Mouse (Mus musculus) gastrocnemius, adult 2 months (tissue): ENCODE measurements around the gene Tex14. TPM values are rescaled to one million over a fixed set of nuclear protein-coding genes. Genes with fewer than 3 reads are reported as not detected.
A peak's percentile ranks its signal among the peaks of the same experiment; 100 is the strongest.
"Not testable (repeated sequence)": the region's sequence is repeated elsewhere in the genome, so short reads cannot be mapped to it uniquely, and the experiment has no call there.

ENCODE experiments used
- DNase-seq: peaks from one replicate; pipeline ENCODE4 v3.0.0; 2022
- H3K27ac ChIP-seq: fragments of 200-600 bp; 2 replicates; pipeline ENCODE4 v1.8.1; 2022; ENCODE audit warnings: mild to moderate bottlenecking
- H3K4me3 ChIP-seq: fragments of 200-600 bp; 2 replicates; pipeline ENCODE4 v1.8.1; 2022; ENCODE audit warnings: mild to moderate bottlenecking, moderate library complexity
- CTCF ChIP-seq: fragments of 200-600 bp; IDR thresholded peaks from 2 replicates; pipeline ENCODE4 v1.8.1; 2022; ENCODE audit warnings: antibody characterized with exemption, mild to moderate bottlenecking, moderate library complexity
- intact Hi-C: fragments of 180-260 bp; cut with DNase I; formaldehyde crosslinking; loops from one replicate; pipeline ENCODE4 v1.15.1; 2025
- total RNA-seq, 2 experiments: library from RNA; stranded (reverse); gene quantifications; 2 replicates each; pipeline ENCODE4 v1.2.3; 2021

The Tex14 gene
- total RNA-seq, 2 experiments from 2014 or later: not detected

GRCm38 (mm10) chr11:87428051-87428673 lies 23.3 kb downstream of the Tex14 start:
- TF ChIP-seq CTCF: no peak
- Histone ChIP-seq H3K27ac (no peak overlapping the region; the same call in 1 of the 2 replicates), H3K4me3 (no peak overlapping the region)
- no peak for DNase-seq
- intact Hi-C loops: loop anchor here (5.0 to 10.0 kb wide), 3 partner anchors 34 to 617 kb away; partner anchors contain the start of gene Srsf1

DNA sequence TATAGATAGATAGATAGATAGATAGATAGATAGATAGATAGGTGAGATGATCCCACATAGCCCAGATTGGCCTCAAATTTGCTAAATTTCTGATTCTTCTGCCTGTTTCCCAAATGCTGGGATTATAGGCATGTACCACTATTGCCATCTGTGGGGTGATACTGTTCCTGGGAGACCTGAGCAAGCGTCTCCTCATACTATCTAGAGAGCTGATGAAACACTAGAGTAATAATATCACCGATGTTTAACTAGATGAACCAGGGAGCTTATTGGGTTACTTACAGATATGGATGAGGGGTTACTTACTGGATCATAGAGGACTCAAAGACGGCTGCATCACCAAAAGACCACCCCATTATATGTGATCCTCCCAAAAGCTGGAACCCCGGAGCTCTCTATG lies 24.5 kb downstream of the Tex14 start:
- TF ChIP-seq CTCF: no peak
- H3K4me3 ChIP-seq: no peak overlapping the region
- no peak overlapping the region for H3K27ac ChIP-seq
- intact Hi-C loops: loop anchor here (5.0 to 10.0 kb wide), 3 partner anchors 33 to 615 kb away; partner anchors contain the start of gene Srsf1
- no peak for DNase-seq

DNA sequence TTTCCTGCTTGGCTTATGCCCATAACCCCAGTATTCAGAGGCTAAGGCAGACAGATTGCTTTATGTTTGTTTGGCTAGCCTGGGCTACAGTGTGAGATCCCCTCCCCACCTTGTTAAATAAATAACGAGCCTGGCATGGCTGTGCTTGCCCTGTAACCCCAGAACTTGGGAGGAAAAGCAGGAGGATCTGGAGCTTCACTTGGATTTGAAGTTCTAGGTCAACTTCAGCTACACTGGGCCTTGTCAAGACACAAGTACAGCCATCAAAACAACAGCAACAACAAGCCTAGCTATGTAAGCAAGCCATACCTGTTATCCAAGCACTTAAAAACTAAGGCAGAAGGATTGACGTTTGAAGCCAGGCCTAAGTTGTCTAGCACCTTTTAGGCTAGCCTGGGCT lies 25.5 kb downstream of the Tex14 start:
- intact Hi-C loops: no loop called here
- no peak for DNase-seq
- no peak for TF ChIP-seq CTCF
- Histone ChIP-seq H3K4me3 (no peak overlapping the region), H3K27ac (no peak overlapping the region)

GRCm38 (mm10) chr11:87431813-87432212 lies 26.9 kb downstream of the Tex14 start:
- TF ChIP-seq CTCF: peak; percentile 20; the same call in 1 of the 2 replicates
- H3K4me3 ChIP-seq, intact Hi-C loops, DNase-seq, H3K27ac ChIP-seq: not testable (repeated sequence)

DNA sequence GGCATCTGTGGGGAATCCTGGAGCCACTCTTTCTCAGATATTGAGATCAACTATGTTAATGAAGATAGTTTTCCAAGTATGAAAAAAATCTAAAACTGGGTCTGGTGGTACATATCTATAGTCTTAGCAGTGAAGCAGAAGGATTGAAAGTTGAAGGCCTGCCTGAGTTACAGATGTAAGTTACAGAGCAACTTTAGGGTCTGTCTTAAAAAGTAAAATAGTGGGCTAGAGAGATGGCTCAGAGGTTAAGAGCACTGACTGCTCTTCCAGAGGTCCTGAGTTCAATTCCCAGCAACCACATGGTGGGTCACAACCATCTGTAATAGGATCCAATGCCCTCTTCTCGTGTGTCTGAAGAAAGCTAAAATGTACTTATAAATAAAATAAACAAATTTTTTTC lies 27.6 kb downstream of the Tex14 start:
- intact Hi-C loops: no loop called here
- DNase-seq: no peak
- no peak overlapping the region for H3K4me3 ChIP-seq
- no peak overlapping the region for H3K27ac ChIP-seq
- TF ChIP-seq CTCF: no peak

GRCm38 (mm10) chr11:87432933-87433669 lies 28.2 kb downstream of the Tex14 start:
- no peak overlapping the region for H3K27ac ChIP-seq
- intact Hi-C loops: no loop called here

DNA sequence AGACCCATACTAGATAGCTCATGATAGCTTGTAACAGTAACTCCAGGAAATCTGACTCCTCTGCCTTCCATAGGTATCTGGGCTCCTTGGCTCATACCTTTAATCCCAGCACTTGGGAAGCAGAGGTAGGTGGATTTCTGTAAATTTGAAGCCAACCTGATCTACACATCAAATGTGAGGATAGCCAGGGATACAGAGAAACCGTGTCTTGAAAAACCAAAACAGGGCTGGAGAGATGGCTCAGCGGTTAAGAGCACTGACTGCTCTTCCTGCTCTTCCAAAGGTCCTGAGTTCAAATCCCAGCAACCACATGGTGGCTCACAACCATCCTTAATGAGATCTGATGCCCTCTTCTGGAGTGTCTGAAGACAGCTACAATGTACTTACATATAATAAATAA lies 30.2 kb downstream of the Tex14 start:
- DNase-seq, intact Hi-C loops, H3K27ac ChIP-seq, H3K4me3 ChIP-seq: not testable (repeated sequence)

More at GRCm38 (mm10) chr11:87432933-87433669, 28.2 kb downstream of the Tex14 start:
- TF ChIP-seq CTCF: no peak
- no peak for DNase-seq
- H3K4me3 ChIP-seq: no peak overlapping the region

DNA sequence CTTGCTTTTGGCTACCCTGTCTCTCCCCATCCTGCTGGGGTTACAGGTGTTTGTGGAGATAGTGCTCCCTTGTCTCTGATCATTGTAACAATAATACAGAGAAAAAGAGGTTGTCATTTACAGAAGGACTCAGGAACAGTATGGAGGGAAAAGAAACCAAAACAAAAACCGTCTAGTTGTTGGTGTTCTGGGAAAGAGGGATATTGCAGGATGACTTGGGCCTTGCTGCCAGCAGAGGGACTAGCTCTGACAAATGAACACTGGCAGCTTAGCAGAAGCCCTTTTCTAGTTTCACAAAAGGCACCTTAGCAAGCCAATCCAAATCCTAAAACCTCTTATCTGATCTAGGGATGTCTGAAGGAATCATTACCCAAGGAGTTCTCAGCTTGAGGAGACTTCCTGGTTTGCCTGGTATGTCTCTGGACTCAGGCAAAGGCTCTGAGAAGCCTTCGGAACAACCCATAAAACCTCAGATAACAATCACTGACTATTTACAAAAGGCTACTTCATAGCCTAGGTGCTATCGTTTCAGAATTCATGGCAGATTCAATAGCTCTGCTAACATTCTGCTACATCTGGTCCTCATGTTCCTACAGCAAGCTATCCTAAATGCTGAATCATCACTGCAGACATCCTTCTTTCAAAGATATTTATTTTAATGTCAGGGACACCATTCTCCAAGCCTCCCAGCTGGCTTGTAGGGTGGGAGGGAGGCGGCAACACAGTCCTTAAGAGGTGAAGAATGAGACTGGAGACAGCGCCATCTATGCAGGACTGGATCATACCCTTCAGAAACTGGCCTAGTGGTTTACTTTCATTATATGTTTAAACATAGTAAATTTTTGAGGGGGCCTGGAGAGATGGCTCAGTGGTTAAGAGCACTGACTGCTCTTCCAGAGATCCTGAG lies 31.7 kb downstream of the Tex14 start:
- intact Hi-C loops: no loop called here
- TF ChIP-seq CTCF: no peak
- Histone ChIP-seq H3K4me3 (no peak overlapping the region), H3K27ac (no peak overlapping the region)
- no peak for DNase-seq

GRCm38 (mm10) chr11:87439796-87440420 lies 35.0 kb downstream of the Tex14 start:
- Histone ChIP-seq H3K4me3 (no peak overlapping the region), H3K27ac (no peak overlapping the region)
- intact Hi-C loops: no loop called here
- no peak for DNase-seq
- no peak for TF ChIP-seq CTCF

DNA sequence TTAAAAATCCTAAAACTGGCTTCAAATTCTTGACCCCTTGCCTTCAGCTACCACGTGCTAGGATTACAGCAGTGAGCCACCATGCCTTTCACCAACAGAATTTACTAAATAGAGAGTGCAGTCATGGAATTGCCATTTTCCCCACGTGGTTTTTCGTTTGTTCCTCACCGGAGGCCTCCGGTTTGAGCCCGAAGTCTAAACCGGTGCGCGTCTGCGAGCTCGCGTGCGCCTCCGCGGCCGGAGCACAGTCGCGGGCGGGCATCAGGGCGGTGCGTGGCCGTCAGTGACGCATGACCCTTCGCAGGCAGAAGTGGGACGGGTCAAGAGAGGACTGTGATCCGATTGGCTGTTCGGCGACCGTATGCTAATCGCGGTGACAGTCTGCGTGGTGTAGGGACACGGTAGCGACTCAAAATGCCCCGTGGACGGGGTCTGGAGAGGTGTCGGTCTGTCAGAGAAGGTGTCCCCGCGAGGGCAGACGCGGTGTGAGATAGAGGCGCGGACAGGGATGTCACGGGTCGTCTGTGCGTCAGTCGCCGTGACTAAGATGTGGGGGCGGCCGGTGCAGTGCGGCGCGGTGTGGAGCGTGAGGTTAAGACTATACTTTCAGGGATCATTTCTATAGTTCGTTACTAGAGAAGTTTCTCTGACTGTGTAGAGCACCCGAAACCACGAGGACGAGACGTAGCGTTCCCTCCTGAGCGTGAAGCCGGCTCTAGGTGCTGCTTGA lies 37.9 kb downstream of the Tex14 start:
- H3K27ac ChIP-seq: peak overlapping the region; percentile 92
- TF ChIP-seq CTCF: peak; percentile 31; the same call in 1 of the 2 replicates

GRCm38 (mm10) chr11:87443373-87443883 lies 38.6 kb downstream of the Tex14 start:
- no peak for TF ChIP-seq CTCF
- DNase-seq: no peak
- Histone ChIP-seq H3K27ac (peak overlapping the region; percentile 84), H3K4me3 (peak overlapping the region; percentile 32)
- intact Hi-C loops: loop anchor here (2.0 kb wide), 1 partner anchor 17 kb away; no protein-coding TSS in a partner anchor

More for the DNA sequence above, 37.9 kb downstream of the Tex14 start:
- intact Hi-C loops: loop anchor here (2.0 kb wide), 1 partner anchor 16 kb away; no protein-coding TSS in a partner anchor
- H3K4me3 ChIP-seq: peak overlapping the region; percentile 65
- peak; percentile 88 for DNase-seq

DNA sequence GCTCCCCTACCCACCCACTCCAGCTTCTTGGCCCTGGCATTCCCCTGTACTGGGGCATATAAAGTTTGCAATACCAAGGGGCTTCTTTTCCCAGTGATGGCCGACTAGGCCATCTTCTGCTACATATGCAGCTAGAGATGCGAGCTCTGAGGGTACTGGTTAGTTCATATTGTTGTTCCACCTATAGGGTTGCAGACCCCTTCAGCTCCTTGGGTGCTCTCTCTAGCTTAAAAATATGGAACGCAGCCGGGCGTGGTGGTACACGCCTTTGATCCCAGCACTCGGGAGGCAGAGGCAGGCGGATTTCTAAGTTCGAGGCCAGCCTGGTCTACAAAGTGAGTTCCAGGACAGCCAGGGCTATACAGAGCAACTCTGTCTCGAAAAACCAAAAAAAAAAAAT lies 39.2 kb downstream of the Tex14 start:
- intact Hi-C loops, H3K4me3 ChIP-seq, DNase-seq: not testable (repeated sequence)
- H3K27ac ChIP-seq: peak overlapping the region; percentile 84
